Mouse (Mus musculus): ENCODE data around the gene Chn1.

GRCm38 (mm10) chr2:73655663-73656062 is 119.5 kb downstream of the Chn1 start:
- TF ChIP-seq CEBPB (IDR thresholded peaks at IDR 0.05; ENCODE audit: low read depth) (no peak), CTCF (IDR thresholded peaks at IDR 0.05; ENCODE audit: control insufficient read depth, insufficient read depth, insufficient read length) (no peak), MAX (IDR thresholded peaks at IDR 0.05) (no peak), USF1 (IDR thresholded peaks at IDR 0.05; ENCODE audit: low read depth) (no peak), FOSL1 (IDR thresholded peaks at IDR 0.05; ENCODE audit: insufficient read depth, low read length, poor library complexity, severe bottlenecking) (no peak)
